Mouse (Mus musculus) erythroblast, adult 5-6 weeks (primary cell): Measurements from ENCODE around the gene Il4ra. TPM values are rescaled to one million over a fixed set of nuclear protein-coding genes. Genes with fewer than 3 reads are reported as not detected.
A peak's percentile ranks its signal among the peaks of the same experiment; 100 is the strongest.

Source experiments
- ATAC-seq: replicated peaks from 2 replicates; pipeline ENCODE4 v1.8.0; 2016; ENCODE audit warnings: moderate number of reproducible peaks, mild to moderate bottlenecking, moderate TSS enrichment, inconsistent platforms; ENCODE audit not compliant: poor library complexity, low FRiP score, severe bottlenecking
- total RNA-seq, 2 experiments: library from RNA; stranded (forward) in 1 of 2; stranded (reverse) in 1 of 2; fragments of 150-400 nt in 1 of 2; fragments of 200-764, 138-1000 nt in 1 of 2; gene quantifications; 2 replicates each; pipeline versions ENCODE4 v1.2.3 to v1.2.4; 2015 to 2017; ENCODE audit warnings: low replicate concordance in 2 of 2

Gene Il4ra
- total RNA-seq, 2 experiments from 2014 or later: 1.3 to 6.1 TPM

DNA sequence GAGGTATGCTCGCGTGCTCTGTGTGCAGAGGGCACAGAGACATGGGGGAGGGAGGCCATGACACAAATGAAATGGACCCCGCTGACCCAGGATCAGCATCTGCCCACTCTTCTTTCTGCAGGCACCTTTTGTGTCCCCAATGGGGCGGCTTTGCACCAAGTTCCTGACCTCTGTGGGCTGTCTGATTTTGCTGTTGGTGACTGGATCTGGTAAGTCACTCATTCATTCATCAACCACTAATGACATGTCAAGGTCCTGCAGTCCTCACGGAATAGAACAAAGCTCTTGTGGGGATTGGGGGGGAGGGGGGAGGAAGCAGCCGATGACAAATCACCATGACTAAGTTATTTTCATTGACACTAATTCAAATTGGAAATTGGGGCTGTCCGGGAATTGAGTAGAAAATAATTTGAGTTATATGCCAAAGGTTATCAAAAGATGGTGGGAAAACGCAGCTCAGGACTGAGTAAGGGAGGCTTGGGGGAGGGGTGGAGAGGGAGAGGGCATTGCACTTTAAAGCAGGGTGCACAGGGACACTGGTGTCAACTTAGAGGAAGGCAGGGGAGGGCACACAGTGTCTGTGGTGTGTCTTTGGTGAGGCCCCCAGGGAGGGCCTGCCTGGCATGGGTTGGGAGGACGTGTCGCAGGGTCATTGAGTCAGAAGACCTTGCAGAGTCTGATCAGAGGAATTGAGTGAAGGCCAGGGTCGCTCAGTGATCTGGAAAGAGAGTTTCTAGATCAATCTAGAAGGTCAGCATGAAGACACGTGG lies 13.8 kb downstream of the Il4ra start:
- no peak for ATAC-seq

DNA sequence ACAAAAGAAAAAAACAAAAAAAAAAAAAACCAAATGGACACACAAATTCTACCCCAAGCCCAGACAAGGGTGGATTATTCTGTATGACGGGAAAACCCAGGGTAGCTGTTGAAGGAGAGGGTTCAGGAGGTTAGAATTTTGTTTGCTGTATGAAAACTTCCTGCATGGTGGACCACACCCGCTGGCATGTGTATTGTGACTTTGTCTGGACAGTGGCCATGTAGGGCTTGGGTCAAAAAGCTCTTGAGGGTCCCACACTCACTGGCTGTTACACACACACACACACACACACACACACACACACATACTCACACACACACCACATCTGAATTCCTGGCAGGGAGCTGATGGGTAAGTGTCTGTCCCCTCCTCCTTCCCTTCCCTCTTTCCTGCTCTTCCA lies 14.5 kb downstream of the Il4ra start:
- no peak for ATAC-seq

DNA sequence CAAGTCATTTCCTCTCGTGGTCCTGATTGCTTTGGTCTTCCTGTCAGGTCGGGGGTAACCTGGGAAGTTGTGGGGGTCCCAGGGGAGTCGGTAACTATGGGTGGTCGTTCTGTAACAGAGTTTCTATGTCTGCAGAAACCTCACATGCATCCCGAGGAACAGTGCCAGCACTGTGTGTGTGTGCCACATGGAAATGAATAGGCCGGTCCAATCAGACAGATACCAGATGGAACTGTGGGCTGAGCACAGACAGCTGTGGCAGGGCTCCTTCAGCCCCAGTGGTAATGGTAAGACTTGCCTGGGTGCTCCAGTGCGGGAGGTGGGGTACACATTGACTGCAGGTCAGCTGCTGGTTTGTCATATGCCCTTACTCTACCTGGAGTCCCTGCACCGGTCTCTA lies 17.0 kb downstream of the Il4ra start:
- no peak for ATAC-seq

DNA sequence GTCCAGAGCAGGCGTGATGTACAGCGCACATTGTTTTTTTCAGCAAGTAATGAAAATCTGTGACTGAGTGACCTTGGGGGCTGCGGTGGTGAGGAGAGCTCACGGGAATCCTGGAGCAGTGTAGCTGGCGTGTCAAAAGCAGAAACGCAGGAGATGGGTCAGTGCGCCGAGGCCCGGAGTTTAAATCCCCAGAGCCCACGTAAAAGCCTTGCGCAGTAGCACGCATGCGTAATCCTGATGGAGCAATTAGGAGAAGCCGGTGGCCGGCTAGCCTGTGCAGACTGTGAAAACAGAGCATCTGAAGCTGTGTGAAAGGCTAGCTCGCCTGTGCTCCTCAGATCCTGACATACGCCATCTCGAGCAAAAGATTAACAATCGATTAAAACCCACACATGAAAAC lies 20.0 kb downstream of the Il4ra start:
- ATAC-seq: no peak

DNA sequence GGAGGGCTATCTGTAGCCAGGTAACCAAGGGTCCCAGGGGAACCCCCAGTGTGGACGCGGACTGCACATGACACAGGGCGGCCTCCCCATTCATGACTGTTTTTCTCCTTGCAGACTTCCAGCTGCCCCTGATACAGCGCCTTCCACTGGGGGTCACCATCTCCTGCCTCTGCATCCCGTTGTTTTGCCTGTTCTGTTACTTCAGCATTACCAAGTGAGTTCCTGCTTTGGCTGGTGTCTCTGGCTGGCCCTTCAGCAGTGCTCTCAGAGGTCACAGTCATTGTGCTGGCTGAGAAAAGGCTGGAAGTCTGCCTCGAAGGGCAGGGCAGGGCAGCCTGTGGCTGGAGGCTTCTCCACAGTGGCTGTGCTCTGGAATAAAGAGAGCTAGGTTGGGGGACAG lies 20.8 kb downstream of the Il4ra start:
- ATAC-seq: no peak

DNA sequence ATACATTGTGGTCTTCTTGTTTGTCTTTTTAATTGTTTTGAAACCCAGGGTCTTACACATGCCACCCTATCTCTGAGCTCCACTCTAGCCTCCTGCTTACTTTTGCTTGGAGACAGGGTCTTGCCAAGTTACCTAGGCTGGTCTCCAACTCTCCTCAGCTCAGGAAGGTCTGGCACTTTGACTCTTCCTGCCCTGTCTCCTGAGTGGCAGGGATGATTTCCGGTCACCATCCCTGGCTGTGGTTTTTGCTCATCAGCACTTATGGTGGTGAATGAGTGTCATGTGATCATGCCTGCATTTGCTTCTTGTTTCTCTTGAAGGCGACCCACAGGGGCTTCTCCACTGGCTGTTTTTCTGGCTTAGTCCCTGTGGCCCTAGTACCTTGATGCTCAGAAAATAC lies 21.9 kb downstream of the Il4ra start:
- ATAC-seq: no peak

DNA sequence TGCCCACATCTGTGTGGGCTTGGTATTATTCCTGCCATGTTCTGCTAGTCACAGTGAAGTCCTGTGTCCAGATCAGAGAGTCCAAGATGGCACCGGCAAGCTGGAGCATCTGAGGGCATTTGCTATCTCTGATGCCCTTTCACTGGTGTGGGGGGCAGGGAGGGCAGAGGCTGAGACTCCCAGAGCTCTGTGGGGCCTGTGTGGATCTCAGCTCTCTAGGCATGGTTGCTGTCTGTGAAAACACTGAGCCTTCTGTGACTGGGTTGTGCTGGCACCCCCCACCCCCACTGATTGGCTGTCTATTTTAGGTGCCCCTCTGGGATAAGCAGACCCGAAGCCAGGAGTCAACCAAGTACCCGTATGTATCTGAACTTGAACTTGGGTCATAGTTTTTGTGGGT lies 22.9 kb downstream of the Il4ra start:
- ATAC-seq: no peak

DNA sequence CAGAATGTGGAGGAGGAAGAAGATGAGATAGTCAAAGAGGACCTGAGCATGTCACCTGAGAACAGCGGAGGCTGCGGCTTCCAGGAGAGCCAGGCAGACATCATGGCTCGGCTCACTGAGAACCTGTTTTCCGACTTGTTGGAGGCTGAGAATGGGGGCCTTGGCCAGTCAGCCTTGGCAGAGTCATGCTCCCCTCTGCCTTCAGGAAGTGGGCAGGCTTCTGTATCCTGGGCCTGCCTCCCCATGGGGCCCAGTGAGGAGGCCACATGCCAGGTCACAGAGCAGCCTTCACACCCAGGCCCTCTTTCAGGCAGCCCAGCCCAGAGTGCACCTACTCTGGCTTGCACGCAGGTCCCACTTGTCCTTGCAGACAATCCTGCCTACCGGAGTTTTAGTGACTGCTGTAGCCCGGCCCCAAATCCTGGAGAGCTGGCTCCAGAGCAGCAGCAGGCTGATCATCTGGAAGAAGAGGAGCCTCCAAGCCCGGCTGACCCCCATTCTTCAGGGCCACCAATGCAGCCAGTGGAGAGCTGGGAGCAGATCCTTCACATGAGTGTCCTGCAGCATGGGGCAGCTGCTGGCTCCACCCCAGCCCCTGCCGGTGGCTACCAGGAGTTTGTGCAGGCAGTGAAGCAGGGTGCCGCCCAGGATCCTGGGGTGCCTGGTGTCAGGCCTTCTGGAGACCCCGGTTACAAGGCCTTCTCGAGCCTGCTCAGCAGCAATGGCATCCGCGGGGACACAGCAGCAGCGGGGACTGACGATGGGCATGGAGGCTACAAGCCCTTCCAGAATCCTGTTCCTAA lies 24.0 kb downstream of the Il4ra start:
- no peak for ATAC-seq

DNA sequence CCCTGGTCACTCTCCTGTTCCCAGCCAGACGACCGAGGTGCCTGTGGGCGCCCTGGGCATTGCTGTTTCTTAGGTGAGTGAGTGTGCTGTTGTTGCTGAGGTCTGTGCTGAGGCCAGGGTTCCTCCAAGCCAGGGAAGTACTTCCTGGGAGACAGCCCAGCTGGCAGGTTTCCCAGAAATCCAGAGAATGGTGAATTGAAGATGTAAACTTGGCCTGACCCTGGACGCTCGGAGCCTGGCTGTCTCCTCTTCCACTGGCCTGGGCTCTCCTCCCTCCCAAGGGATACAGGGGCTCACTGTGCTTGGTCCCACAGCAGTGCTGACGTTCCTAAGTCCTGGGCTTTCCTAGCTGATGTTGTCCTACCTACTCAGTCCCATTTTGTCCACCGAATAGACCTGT lies 25.1 kb downstream of the Il4ra start:
- no peak for ATAC-seq

DNA sequence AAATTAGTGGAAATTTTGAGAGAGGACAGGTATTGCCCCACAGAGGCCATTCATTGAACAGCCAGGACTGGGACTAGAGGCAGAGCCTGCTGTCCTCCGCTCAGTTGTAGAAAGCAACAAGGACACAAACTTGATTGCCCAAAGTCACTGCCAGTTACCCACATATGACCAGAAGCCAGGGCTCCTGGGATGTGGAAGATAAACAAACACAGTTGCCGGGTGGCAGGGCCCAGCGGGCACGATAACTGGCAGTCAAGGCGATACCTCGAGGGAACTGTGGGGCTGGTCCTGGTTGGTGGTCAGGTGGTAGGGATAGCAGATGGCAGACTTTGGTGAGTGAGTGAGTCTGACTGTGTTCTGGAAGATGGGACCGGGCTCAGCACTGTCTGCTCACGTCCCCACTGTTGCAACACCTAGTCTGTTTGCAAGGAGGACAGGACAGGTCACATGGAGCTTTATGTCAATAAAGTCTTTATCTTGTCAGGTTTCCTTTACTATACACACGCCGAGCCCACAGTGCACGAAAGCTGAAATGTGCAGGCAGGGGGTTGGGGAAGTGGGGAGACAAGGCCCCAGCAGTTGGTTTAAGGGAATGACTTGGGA lies 25.7 kb downstream of the Il4ra start:
- peak; percentile 69 for ATAC-seq

DNA sequence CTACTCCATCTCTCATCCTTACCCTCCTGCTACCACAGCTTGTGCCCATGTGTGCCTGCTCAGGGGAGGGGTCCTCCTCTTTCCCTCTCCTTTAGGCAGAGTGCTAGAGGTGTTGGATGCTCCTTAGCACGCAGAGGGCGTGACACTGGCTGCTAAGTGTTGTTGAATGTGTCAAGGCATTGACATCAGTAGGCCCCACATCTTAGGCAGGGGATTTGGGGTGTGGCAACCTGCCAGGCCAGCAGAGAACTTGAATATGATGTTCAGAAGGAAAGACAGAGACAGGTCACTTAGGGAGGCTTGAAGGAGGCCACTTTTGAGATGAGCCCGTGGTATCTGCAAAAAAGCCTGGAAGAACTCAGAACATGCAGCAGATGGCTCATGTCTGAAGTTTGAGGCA lies 26.2 kb downstream of the Il4ra start:
- no peak for ATAC-seq

DNA sequence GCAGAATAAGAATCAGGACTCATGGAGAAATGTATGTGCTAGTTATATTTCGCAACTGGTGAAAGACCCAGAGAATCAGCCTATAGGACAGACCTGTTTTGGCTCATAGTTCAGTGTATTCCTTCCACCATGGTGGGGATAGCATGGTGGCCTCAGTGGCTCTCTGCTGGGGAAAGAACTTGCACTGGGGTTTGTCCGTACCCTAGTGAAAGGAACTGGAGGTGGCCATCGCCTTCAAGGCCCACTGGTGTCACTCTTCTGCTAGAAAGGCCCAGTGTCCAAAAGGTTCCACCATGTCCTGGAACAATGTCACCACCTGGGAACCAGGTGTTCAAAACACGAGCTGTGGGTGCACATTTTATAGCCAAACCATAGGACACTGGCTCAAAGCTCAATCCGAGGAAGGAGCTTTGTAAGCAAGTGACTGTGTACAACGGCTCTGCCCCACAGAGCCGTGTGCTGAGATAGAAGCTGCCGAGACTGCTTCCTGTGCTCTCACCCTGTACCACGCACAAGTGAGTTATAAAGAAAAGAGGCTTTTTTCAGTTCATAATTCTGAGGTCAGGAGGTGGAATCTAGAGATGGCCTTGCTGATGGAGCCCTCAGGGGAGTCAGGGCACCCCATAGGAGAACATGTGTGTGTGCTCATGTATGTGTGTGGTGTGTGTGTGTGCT lies 27.8 kb downstream of the Il4ra start:
- no peak for ATAC-seq

DNA sequence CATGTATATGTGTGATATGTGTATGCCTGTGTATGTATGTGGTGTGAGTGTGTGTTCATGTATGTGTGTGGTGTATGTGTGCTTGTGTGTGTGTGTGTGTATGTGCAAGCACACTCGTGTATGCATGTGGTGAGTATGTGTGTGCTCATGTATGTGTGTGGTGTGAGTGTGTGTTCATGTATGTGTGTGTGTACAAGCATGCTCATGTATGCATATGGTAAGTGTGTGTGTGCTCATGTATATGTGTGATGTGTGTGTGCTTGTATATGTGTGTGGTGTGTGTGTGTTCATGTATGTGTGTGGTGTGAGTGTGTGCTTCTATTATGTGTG lies 28.3 kb downstream of the Il4ra start:
- ATAC-seq: no peak

DNA sequence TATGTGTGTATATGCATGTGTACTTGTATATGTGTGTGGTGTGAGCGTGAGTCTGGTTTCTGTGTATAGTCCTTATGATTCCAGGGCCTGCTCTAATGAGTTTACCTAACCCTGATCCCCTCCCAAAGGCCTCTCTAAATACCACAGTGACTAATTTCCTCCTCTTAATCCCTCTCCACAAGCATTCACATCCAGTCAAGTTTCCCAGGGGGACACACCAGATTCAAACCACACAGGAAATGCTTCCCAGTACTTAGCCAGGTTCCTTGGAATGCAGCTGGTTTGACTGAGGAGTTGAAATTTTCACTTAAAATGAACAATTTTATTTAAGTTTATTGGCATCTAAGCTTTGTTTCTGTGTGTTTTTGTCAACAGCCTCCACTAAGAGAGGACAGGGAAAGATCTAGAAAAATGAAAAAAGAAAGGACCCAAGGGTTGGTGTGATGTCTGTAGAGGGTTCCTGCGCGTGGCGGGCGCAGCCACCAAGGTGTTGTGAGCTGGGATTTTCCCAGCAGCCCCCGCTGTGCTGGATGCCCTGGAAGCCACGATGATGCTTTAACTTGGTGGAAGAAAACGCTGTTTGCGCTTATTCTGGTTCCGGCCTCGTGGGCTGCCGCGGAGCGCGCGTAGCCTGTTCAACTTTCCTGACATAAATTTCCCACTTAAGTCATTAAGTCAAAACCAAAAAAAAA lies 28.9 kb downstream of the Il4ra start:
- ATAC-seq: no peak

DNA sequence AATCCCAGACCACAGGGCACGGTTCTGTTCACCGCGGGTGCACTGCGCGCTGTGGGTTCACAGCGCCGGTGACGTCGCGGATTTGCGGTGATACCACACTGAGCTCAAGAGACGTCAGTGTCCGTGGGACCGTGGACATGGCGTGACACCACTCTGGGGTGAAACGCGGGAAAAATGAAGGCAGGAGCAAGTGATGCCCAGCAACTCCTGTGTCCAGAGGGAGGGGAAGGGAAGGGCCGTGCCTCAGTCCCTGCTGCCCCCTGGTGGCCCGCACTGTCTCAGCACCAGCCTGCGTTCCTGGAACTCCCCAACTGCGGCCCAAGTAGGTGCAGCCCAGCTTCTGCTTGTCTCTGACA lies 29.4 kb downstream of the Il4ra start:
- ATAC-seq: peak; percentile 80

DNA sequence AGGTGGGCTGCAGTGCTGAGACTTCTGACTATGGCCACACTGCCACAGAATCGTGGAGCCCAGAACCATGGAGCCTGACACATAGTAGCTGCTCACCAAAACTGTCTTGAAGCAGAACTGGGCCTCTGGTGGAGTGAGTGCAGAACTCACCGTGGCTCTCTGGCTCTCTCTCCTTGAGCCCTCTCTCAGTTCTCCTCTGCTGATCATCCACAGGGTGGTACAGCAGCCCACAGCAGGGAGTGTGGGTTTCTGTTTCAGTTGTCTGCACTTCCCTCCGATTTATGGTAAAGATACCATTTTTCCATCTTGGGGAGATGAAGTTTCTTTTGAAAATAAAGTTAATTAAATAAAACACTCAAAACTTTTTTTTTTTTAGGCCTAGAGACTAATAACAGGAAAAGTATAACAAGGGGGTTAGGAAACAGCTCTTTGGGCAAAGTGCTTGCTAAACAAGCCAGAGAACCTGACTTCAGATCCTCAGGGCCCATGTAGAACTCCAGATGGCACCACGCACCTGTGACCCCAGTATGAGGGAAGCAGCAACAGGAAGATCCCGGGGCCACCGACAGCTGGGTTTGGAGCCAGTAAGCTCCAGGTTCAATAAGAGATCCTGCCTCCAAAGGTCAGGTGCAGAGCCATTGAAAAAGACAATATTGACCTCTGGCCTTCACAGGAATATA lies 31.5 kb downstream of the Il4ra start:
- no peak for ATAC-seq

DNA sequence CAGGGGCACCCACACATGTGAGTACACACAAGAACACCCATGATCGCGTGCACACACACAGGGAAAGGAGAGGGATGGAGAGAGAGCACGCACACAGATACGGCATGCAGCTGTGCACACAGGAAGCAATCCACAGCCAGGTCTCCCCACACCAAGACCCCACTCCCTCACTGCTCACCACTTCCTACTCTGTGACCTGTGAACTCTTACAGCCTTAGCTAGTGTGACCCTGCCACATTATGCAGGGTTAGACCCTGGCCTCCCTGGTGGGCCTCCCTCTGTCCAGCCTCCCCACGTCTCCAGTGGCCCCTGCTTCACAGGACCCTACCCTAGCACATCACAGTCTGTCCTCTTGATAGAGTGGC lies 32.1 kb downstream of the Il4ra start:
- ATAC-seq: no peak

DNA sequence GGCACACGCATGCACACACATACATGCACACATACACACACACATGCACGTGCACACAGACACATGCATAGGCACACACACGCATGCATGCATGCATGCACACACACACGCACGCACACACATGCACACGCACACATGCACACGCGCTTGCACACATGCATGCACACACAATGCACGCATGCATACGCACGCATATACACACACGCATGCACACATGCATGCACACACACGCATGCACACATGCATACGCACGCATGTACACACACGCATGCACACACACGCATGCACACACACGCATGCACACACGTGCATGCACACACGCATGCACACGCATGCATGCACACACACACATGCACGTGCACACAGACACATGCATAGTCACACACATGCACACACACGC lies 34.4 kb downstream of the Il4ra start:
- ATAC-seq: no peak

DNA sequence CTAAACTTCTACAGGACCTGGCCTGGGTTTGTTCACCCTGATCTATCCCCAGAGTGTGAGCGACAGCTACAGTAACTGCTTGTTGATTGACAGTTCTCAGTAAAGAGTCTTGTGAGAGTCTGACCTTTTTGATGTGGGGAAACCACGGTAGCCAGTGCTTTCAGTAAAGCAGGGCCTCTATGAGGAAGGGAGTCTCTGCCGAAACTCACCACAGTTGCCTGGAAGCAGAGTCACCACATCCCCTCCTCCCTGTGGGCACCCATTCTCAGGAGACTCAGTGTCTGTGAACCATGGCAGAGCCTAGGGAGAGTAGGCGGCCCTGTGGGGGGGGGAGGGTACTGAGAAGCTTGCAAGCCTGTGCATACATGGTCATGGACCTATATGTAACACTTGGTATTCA lies 36.8 kb downstream of the Il4ra start:
- ATAC-seq: no peak

DNA sequence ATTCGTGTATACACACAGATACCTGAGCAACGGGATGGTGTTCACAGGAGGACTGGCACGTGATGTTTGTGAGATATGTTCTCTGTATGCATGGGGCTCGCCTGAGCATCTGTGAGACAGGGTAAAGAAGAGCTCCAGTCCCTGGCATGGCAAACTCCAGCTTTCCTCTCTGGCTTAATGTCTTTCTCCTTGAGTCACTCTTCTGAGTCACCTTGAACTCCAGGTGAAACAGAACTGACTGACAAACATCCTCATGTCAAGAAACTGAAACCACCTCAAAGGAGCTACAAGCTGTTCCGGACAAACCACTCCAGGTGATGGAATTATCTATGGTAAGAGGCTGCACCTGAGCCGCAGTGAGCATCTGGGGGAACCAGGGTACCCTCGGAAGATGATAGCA lies 38.0 kb downstream of the Il4ra start:
- no peak for ATAC-seq
